Mouse (Mus musculus): ENCODE data around the gene Hils1. TPM values are rescaled to one million over a fixed set of nuclear protein-coding genes. Genes with fewer than 3 reads are reported as not detected.

Gene Hils1
- total and polyA plus RNA-seq, 3 experiments = not detected

DNA sequence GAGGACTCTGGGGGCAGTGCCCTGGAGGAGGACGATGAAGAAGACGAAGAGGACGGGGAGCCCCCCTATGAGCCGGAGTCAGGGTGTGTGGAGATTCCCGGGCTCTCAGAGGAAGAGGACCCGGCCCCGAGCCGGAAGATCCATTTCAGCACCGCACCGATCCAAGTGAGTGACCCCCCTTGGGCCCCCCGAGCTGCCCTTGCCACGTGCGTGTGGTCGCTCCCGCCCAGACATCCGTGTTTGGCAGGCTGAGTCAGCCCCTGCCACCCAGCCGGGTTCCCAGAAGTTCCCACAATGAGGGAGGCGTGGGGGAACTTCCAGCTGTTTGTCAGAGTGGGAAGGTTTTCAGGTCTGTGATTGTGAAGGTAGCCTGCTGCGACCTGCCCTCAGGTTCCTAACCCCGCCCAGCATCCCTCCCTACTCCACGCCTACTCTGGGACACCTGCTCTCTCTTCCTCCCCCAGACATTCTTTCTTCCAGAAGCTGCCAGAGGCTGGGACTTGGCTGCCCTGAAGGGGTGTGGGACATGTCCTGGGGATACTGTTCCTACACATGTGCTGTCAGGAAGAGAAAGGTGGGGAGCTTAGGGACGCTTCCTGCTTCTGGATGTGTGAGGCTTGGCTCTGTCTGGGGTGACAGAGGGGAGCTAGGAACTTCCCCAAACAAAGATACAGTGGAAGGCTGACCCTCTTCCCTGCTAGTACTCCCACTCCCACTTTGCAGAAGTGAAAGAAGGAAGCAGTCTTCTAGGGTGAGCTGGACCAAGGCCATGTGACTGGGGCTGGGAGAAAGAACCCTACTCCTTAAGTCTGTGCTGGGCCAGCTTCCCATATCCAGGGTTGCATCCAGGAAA is 25.6 kb downstream of the Hils1 start (continued):
- 0 out of 2 replicates have a peak, but pooled peaks have one; percentile 7 for TF ChIP-seq UBTF (IDR thresholded peaks at IDR 0.05; ENCODE audit: borderline replicate concordance, insufficient read depth, low read depth, low read length)
- TF ChIP-seq RCOR1 (IDR thresholded peaks at IDR 0.05; ENCODE audit: low read depth, low read length) = peak; percentile 32; the same call in 1 of the 2 replicates
- no peak for TF ChIP-seq USF2 (IDR thresholded peaks at IDR 0.05; ENCODE audit: borderline replicate concordance in 1 of 2, insufficient read depth in 1 of 2, low read depth in 1 of 2, low read length in 2 of 2)
- peak; percentile 66; the same call in 1 of the 2 replicates for TF ChIP-seq MYC (IDR thresholded peaks at IDR 0.05; ENCODE audit: low read depth, low read length)
- TF ChIP-seq POLR2A (IDR thresholded peaks at IDR 0.05; ENCODE audit: control insufficient read depth in 1 of 2, insufficient read depth in 1 of 2, low read depth in 1 of 2, low read length in 2 of 2, poor library complexity in 1 of 2) = peak in 1 of 2 experiments; percentile 49; a peak in 3 of 4 replicates
- no peak for TF ChIP-seq JUND (IDR thresholded peaks at IDR 0.05; ENCODE audit: low read depth, low read length)
- TF ChIP-seq NRF1 (IDR thresholded peaks at IDR 0.05; ENCODE audit: insufficient read depth, low read depth, low read length, poor library complexity, severe bottlenecking) = no peak
- TF ChIP-seq TCF12 (IDR thresholded peaks at IDR 0.05; ENCODE audit: low read depth, low read length) = peak; percentile 27
- TF ChIP-seq CHD2 (IDR thresholded peaks at IDR 0.05; ENCODE audit: low read length) = no peak
- TF ChIP-seq ETS1 (IDR thresholded peaks at IDR 0.05; ENCODE audit: low read depth, low read length) = no peak; the same call in 1 of the 2 replicates
- 0 out of 2 replicates have a peak, but pooled peaks have one; percentile 0 for TF ChIP-seq TBP (IDR thresholded peaks at IDR 0.05; ENCODE audit: low read depth, low read length)
- TF ChIP-seq MAZ (IDR thresholded peaks at IDR 0.05; ENCODE audit: low read depth, low read length) = peak; percentile 65; the same call in 1 of the 2 replicates
- TF ChIP-seq NELFE (IDR thresholded peaks at IDR 0.05; ENCODE audit: low read depth, low read length) = peak; percentile 50
- peak; percentile 51 for TF ChIP-seq ELF1 (IDR thresholded peaks at IDR 0.05; ENCODE audit: low read depth, low read length)

DNA sequence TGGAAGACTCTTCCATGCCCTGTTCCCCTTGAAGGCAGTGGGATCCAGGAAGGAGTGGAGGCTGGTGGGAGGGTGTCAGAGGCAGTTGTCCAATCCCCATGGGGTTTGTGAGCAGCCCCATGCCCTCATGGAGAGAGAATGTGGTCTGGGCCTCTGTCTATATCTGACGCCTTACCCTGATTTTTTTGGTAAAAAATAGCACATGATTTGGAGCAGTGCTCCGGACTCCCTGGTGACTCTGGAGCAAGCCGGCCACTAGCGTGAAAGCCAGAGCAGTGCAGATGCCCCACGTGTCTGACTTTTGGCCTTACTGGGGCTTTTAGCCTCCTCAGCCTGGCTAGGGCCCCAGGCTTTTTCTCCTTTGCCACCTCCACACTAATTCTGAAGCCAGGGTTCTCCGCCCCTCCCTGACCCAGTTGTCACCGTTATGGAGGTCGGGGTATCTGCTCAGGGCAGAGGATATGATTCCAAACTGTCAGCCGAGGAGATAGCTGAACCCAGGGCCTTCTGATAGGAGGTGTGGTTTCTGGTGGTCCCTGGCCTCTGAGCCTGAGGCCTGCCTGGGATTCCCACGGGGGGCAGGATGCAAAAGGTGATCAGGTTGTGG is 26.9 kb downstream of the Hils1 start:
- TF ChIP-seq MXI1 (IDR thresholded peaks at IDR 0.05; ENCODE audit: low read depth, low read length) (peak; percentile 85), SMC3 (IDR thresholded peaks at IDR 0.05; ENCODE audit: low read depth, low read length) (no peak), UBTF (IDR thresholded peaks at IDR 0.05; ENCODE audit: borderline replicate concordance, insufficient read depth, low read depth, low read length) (no peak), JUND (IDR thresholded peaks at IDR 0.05; ENCODE audit: low read depth, low read length) (no peak), MAX (IDR thresholded peaks at IDR 0.05; ENCODE audit: low read length) (peak; percentile 29; the same call in 1 of the 2 replicates), ELF1 (IDR thresholded peaks at IDR 0.05; ENCODE audit: low read depth, low read length) (0 out of 2 replicates have a peak, but pooled peaks have one; percentile 5), MAZ (IDR thresholded peaks at IDR 0.05; ENCODE audit: low read depth, low read length) (no peak; the same call in 1 of the 2 replicates), RCOR1 (IDR thresholded peaks at IDR 0.05; ENCODE audit: low read depth, low read length) (no peak), NELFE (IDR thresholded peaks at IDR 0.05; ENCODE audit: low read depth, low read length) (peak; percentile 26; the same call in 1 of the 2 replicates), GATA1 (IDR thresholded peaks at IDR 0.05; ENCODE audit: low read depth, low read length) (no peak), EP300 (IDR thresholded peaks at IDR 0.05; ENCODE audit: low read depth in 1 of 2, low read length in 2 of 2) (peak; percentile 45 to 83; a peak in 3 of 4 replicates), ETS1 (IDR thresholded peaks at IDR 0.05; ENCODE audit: low read depth, low read length) (0 out of 2 replicates have a peak, but pooled peaks have one; percentile 39), MAFK (IDR thresholded peaks at IDR 0.05; ENCODE audit: borderline replicate concordance, low read depth, low read length) (no peak), ZKSCAN1 (IDR thresholded peaks at IDR 0.05; ENCODE audit: low read depth, low read length) (no peak), SIN3A (IDR thresholded peaks at IDR 0.05; ENCODE audit: low read length) (peak; percentile 68), ZMIZ1 (IDR thresholded peaks at IDR 0.05; ENCODE audit: low read depth, low read length) (0 out of 2 replicates have a peak, but pooled peaks have one; percentile 9), MYB (IDR thresholded peaks at IDR 0.05; ENCODE audit: low read depth, low read length) (peak; percentile 59; the same call in 1 of the 2 replicates), TCF12 (IDR thresholded peaks at IDR 0.05; ENCODE audit: low read depth, low read length) (peak; percentile 47; the same call in 1 of the 2 replicates), GABPA (IDR thresholded peaks at IDR 0.05; ENCODE audit: low read depth, low read length) (no peak), HCFC1 (IDR thresholded peaks at IDR 0.05; ENCODE audit: low read depth, low read length) (no peak)
- H3K36me3 ChIP-seq (ENCODE audit: control insufficient read depth in 1 of 2, insufficient read depth in 2 of 2, low read length in 2 of 2) = peaks cover 3 to 47% of the 10 kb centered on the region in 2 experiments; a peak in 3 of 4 replicates

More for the DNA sequence above, 26.9 kb downstream of the Hils1 start:
- Histone ChIP-seq H3K4me1 (ENCODE audit: control insufficient read depth in 1 of 2, insufficient read depth in 2 of 2, low read length in 2 of 2) (peaks cover 38 to 61% of the 10 kb centered on the region in 2 experiments), H3K4me3 (ENCODE audit: control insufficient read depth in 1 of 2, insufficient read depth in 1 of 2, low read depth in 2 of 2, low read length in 2 of 2) (peak overlapping the region; percentile 79 to 87), H3K79me2 (ENCODE audit: control insufficient read depth, insufficient read depth, low read length, poor library complexity) (peaks cover 90% of the 10 kb centered on the region), H3K27ac (ENCODE audit: control insufficient read depth, low read depth, low read length) (peak overlapping the region; percentile 75), H3K9me3 (replicated peaks; ENCODE audit: insufficient read depth, low read length) (no peaks in the 10 kb centered on the region), H3K9ac (ENCODE audit: control insufficient read depth, low read depth, low read length, poor library complexity, severe bottlenecking) (peak overlapping the region; percentile 97), H3K27me3 (ENCODE audit: control insufficient read depth in 1 of 2, insufficient read depth in 2 of 2, low read length in 2 of 2) (no peaks in the 10 kb centered on the region)
- DNase-seq (ENCODE audit: low read depth, low spot score) = peak; percentile 44
